Mouse (Mus musculus): ENCODE results near the gene Gm3448.
"Not testable (repeated sequence)": the region's sequence is repeated elsewhere in the genome, so short reads cannot be mapped to it uniquely, and the experiment has no call there.

Gm3448 gene

DNA sequence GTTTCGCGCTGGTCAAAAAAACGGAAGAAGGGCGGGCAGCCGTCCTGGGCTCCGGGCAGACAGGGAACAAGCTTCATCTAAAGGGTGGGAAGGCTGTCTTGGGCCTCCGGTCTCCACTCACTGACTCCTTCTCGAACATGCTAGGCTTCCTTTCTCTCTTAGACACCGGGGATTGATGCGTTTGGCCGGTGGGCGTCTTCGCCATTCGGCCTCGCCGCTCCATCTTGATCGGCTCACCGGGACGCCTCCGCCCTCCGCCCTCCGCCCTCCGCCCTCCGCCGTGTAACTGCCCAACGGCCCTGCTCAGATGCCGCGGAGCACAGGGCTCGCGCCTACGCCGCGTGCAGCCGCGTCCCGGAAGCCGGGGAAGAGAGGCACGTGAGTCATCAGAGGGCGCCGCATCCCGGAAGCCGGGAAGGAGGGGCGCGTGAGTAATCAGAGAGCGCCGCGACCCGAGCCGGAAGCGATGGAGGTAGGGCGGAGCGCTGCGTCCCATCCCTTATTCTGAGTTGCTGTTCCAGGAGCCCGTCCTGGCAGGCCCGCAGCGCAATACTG lies at the start of gene Gm3448, which contains the start of the genes Ermard and Tcte3:
Gm3448 (minus strand) TSS at position 363 of the 555 bp plus-strand sequence.
Ermard (plus strand) TSS at position 34 of the 555 bp plus-strand sequence.
Tcte3 (minus strand) TSS at position 314 of the 555 bp plus-strand sequence.
- not testable (repeated sequence) for DNase-seq (ENCODE audit: low spot score)

- no peak for DNase-seq (ENCODE audit: low spot score)
These were observed 47.3 kb upstream of the Gm3448 start for GRCm38 (mm10) chr17:15088591-15089001.

- peak; percentile 91 for DNase-seq (ENCODE audit: low spot score)
These were observed 46.8 kb upstream of the Gm3448 start for GRCm38 (mm10) chr17:15088166-15088565.

- no peak for DNase-seq (ENCODE audit: low spot score)
These were observed 43.7 kb upstream of the Gm3448 start for GRCm38 (mm10) chr17:15085006-15085405.

DNA sequence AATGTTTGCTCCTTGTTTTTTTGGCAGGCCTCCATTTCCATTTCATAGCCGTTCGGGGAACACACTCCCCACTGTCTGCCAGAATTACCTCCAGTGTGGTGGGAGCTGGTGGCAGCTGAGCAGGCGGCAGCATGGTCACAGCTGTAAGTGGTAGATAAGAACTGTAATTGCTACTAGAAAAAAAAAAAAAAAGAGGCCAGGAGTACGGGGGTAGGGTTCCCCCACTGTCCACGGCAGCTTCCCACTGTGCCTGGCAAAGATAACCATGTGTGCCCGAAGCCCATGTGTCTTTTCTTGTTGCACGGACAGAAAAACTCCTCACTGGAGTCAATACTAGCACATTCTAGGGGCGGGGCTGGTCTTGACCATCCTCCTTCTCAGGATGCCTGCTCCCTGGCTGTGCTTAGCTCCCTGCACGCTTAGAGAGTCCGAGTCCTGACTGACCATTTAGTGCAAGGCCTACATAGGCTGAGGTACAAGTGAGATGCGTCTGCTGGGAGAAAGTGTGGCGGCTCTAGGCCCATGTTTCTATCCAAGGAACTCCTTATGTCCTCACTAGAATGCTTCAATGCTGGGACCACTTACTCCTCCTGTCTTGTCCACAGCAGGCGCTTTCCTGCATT lies 43.0 kb upstream of the Gm3448 start:
- DNase-seq (ENCODE audit: low spot score) = peak; percentile 52

- DNase-seq (ENCODE audit: low spot score) = peak; percentile 77
These were observed 36.2 kb upstream of the Gm3448 start for GRCm38 (mm10) chr17:15077536-15077935.

DNA sequence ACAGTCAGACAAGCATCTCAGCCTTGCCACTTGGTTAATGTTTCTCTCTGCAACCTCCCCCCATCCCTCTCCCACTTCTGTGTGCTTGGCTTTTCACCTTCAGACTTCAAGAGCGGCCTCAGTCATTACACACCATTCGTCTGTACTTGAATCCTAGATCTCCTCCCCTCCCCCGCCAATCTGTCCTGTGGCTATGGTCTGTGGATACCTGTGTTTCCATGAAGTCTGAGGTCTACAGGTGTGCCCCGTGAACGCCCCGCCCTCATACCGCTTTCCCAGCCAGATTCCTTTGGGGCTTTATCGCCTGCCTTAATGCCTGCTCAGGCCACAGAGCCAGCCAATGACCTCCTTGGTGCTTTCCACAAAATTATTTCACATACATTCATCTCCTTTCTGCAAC lies 33.7 kb upstream of the Gm3448 start:
- no peak for DNase-seq (ENCODE audit: low spot score)

- no peak for DNase-seq (ENCODE audit: low spot score)
These were observed 30.9 kb upstream of the Gm3448 start for GRCm38 (mm10) chr17:15072211-15072610.

- DNase-seq (ENCODE audit: low spot score) = no peak
These were observed 27.8 kb upstream of the Gm3448 start for GRCm38 (mm10) chr17:15069124-15069523.

DNA sequence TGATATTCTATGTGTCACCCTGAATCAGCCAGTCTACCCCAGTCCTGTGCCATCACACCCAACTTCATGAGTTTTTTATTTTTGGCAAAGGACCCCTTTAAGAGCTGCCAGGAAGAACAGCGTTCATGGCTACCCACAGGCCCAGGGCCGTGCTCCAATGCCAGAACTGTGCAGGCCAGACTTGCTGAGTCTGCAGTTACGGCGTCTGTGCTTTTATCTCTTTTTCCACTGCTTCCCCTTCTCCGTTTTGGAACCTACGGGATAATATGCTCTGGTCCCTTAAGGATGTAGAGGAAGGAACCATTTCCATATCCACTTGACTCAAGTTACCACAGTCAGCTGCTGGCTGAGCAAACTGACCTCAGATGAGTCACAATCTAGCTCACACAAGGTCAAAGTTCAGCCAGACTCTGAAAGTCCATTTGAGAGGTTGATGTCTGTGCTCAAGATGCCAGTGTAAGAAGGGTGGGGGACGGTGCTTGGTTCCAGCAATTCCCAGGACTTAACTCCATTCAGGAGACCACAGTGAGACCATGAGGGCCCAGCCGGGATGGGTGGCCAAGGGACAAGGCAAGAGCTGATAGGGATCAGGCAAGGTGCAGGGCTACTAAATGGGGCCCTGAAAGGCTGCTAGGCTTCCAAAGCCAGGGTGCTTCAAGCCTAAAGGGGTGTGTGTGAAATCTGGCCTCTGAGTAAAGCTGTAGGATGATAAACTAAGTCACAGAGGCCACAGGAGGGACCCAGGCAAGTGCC lies 26.9 kb upstream of the Gm3448 start:
- DNase-seq (ENCODE audit: low spot score) = no peak

DNA sequence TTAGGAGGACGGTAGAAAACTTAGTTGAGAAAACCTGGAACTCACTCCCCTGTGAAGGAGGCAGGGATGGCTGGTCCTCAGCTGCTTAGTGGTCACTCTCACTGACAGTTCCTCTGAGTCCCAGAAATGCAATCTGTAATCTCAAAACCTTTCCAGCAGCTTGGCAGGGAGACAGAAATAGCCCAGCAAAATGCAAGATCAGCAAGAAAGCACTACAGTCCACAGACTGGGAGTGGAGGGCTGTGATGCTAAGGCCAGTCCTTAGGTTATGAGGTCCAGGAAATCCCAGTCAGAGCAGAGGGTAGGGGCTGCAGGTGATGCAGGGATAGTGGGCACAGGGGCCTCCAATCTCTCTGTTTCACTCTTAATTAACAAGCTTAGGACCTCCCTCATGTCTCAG lies 25.6 kb upstream of the Gm3448 start:
- peak; percentile 53 for DNase-seq (ENCODE audit: low spot score)

GRCm38 (mm10) chr17:15066066-15066465 lies 24.7 kb upstream of the Gm3448 start:
- DNase-seq (ENCODE audit: low spot score) = peak; percentile 58

- peak; percentile 87 for DNase-seq (ENCODE audit: low spot score)
These were observed 24.2 kb upstream of the Gm3448 start for GRCm38 (mm10) chr17:15065391-15066024.

GRCm38 (mm10) chr17:15060356-15060755 lies 19.0 kb upstream of the Gm3448 start:
- no peak for DNase-seq (ENCODE audit: low spot score)

DNA sequence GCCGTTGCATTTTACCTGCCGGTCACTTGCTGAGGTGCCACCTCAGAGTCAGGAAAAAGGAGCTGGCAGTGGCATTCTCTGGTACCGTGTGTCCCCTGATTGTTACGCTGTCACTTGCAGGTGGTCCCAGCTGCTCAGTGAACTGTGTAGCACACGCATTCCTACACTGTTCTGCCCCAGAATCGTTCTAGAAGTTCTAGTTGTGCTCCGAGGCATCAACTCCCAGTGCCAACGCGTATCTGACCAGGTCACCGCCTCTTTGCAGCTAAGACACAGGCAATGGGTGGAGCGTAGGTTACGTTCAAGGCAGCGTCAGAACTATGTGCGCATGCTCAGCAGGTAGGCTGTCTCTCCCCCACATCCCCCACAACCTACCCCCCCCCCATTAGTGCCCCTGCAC lies 18.3 kb upstream of the Gm3448 start:
- no peak for DNase-seq (ENCODE audit: low spot score)

DNA sequence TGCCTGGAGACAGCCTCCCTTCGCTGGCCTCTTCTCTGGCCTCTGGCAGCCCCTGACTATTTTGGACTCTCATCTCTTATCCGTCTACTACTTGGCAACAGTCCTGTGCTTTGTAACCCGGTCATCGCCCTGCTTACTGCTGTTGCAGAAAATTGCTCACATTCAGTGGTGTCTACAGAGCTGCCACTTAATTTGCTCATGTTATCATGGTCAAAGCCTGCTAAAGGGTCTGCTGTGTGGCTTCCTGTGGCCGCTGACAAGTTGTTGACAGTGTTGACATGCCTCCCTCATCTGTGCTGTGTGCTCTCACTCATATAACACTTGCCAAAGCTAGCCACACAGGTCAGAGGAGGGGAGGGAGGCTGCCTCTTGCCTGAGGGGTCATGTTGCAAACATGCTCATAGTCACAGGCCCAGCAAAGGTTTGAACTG lies 16.8 kb upstream of the Gm3448 start:
- DNase-seq (ENCODE audit: low spot score) = peak; percentile 37

DNA sequence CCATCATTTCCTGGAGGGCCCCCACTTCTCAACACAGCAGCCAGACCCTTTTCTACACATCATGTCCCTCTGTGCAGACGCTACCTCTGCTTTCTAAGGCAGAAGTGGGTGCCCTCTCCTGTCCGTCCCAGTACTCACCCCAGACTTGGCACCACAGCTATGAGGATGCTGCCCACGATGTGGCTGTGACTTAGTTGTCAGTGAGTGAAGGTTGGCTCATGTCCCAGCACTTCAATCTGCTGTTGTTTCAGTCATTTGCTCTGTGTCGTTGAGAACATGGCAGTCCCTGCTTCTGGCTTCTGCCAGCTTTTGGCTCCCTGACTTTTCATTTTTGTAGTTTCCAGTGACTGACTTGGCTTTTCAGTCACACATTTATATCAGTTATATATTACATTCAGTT lies 14.6 kb upstream of the Gm3448 start:
- DNase-seq (ENCODE audit: low spot score) = no peak

- DNase-seq (ENCODE audit: low spot score) = not testable (repeated sequence)
These were observed 12.5 kb upstream of the Gm3448 start for GRCm38 (mm10) chr17:15053829-15054200.

DNA sequence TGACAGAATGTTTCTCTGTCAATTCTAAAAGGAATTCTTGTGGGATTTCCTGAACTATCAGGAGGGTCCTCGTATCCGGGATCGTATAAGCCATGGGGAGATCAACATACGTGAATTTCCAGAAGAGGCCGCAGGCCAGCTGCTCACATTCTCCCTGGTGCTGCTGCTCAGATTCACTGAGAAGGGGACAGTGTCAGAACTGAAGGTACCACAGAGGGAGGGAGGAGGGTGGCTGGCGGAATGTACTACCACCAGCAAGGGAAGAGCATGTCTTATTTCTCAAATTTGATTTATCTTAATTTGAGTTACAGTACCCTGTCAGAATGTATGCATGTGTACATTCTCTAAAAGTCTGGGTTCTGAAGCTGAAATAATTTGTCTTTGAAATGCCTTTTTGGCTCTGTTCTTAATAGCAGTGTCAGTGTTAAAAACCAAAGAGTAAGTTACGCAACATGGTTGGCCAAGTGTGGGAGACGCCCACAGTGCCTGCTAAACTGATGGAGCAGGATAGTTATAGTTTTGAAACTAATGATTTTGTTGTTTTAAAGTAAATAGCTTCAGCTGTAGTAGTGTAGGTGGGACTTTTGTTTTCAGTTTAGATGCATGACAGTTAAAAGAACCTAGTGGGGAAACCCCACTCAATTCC lies 12.0 kb upstream of the Gm3448 start:
- not testable (repeated sequence) for DNase-seq (ENCODE audit: low spot score)

- DNase-seq (ENCODE audit: low spot score) = not testable (repeated sequence)
These were observed 11.4 kb upstream of the Gm3448 start for GRCm38 (mm10) chr17:15052766-15053165.

GRCm38 (mm10) chr17:15050338-15050737 lies 9.0 kb upstream of the Gm3448 start:
- DNase-seq (ENCODE audit: low spot score) = not testable (repeated sequence)

- not testable (repeated sequence) for DNase-seq (ENCODE audit: low spot score)
These were observed 882 bp downstream of the Gm3448 start for GRCm38 (mm10) chr17:15040455-15040854.
